Mouse (Mus musculus) hindbrain, embryonic 11.5 days (tissue): ENCODE data around the gene Sytl2. TPM values are rescaled to one million over a fixed set of nuclear protein-coding genes. Genes with fewer than 3 reads are reported as not detected.

ENCODE experiments used
- ATAC-seq: fragments of 200-750 bp; cut with Nextera tagmentation; 2 replicates; pipeline ENCODE4 v1.8.0; 2017; ENCODE audit warnings: mild to moderate bottlenecking, moderate TSS enrichment, moderate library complexity; ENCODE audit not compliant: low FRiP score
- DNase-seq: peaks from one replicate; pipeline ENCODE4 v3.0.0-alpha.2; 2015; ENCODE audit warnings: low spot score
- H3K27ac ChIP-seq: fragments of 300-500 bp; sonication (generic); 2 replicates; pipeline ENCODE4 v1.5.1; 2014; ENCODE audit warnings: mild to moderate bottlenecking, low read depth, low read length
- H3K27me3 ChIP-seq: fragments of 300-500 bp; sonication (generic); 2 replicates; pipeline ENCODE4 v1.6.1; 2014; ENCODE audit warnings: mild to moderate bottlenecking, low read length, moderate library complexity, mixed read lengths; ENCODE audit not compliant: control insufficient read depth, insufficient read depth
- H3K36me3 ChIP-seq: fragments of 300-500 bp; sonication (generic); 2 replicates; pipeline ENCODE4 v1.6.1; 2014; ENCODE audit warnings: mild to moderate bottlenecking, low read length, moderate library complexity, mixed read lengths; ENCODE audit not compliant: control insufficient read depth, insufficient read depth
- H3K4me1 ChIP-seq: fragments of 300-500 bp; sonication (generic); replicated peaks from 2 replicates; pipeline ENCODE4 v1.6.1; 2014; ENCODE audit warnings: low read length, mixed read lengths; ENCODE audit not compliant: control insufficient read depth, insufficient read depth
- H3K4me2 ChIP-seq: fragments of 300-500 bp; sonication (generic); replicated peaks from 2 replicates; pipeline ENCODE4 v1.6.1; 2014; ENCODE audit warnings: mild to moderate bottlenecking, low read depth, low read length
- H3K4me3 ChIP-seq: fragments of 300-500 bp; sonication (generic); 2 replicates; pipeline ENCODE4 v1.5.1; 2014; ENCODE audit warnings: low read depth, low read length
- H3K9ac ChIP-seq: fragments of 300-500 bp; sonication (generic); 2 replicates; pipeline ENCODE4 v1.6.1; 2014; ENCODE audit warnings: low read depth, low read length
- H3K9me3 ChIP-seq: fragments of 300-500 bp; sonication (generic); 2 replicates; pipeline ENCODE4 v1.6.1; 2016; ENCODE audit warnings: low read length; ENCODE audit not compliant: control insufficient read depth
- WGBS: fragments of 180-500 bp; shearing (Covaris S2); extraction: QIAGEN DNeasy Blood & Tissue Kit; methylation state at CpG from one replicate; pipeline ENCODE4 v1.1.7; 2014; 5-methylcytosine and 5-hydroxymethylcytosine counted together
- polyA plus RNA-seq: library from polyadenylated mRNA; unstranded; fragments of >200 nt; fragmentation: Nextera tagmentation; extraction: Ambion mirVana; gene quantifications from 2 replicates; pipeline ENCODE4 v1.2.1, GENCODE M21; 2014

Gene Sytl2
- polyA plus RNA-seq: 2.8 and 5.0 TPM in 2 replicates

DNA sequence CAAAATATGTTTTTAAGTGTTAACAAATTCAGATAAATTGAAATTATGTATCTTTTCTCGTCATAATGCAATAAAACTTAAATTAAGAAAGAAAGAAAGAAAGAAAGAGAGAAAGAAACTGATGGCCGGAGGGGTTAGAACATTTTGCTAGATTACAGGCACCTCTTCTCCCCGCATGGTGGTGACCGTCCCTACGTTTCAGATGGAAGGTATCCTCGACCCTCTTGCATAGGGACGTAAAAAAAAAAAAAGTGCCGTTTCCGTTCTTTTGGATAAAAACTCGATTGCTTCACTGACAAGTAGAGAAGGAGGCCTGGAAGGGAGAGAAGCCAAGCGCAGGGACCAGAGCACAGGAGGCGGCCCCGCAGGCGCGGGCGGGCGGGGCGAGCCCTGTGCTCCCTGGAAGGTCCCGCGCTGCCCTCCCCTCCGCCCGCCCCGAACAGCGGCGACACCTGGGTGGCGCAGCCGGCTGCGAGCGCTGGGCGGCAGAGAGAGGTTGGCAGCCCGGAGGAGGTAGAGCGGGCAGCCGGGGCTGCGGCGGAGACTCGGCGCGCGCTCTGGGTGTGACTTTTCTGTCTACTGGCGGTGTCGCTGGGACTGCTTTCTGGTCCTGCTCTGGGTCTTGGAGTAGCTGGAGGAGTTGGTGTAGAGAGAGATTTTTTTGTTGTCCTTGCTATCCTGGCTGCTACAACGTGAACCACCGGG is at the start of gene Sytl2:
Sytl2 (plus strand) TSS at position 311 of the 705 bp plus-strand sequence.
- 2% methylated on average over 42 of the region's 43 CpGs for WGBS
- H3K4me2 ChIP-seq: peak within 1 kb of the TSS; percentile 96
- no peak within 1 kb of the TSS for H3K27ac ChIP-seq
- peak within 1 kb of the TSS; percentile 47 for H3K4me3 ChIP-seq
- no peaks in the 10 kb centered on the region for H3K4me1 ChIP-seq
- no peaks in the 10 kb centered on the region for H3K9me3 ChIP-seq
- H3K27me3 ChIP-seq: peaks cover 6% of the 10 kb centered on the region; the same call in 1 of the 2 replicates
- ATAC-seq: peak; percentile 72
- no peaks in the 10 kb centered on the region for H3K36me3 ChIP-seq
- peak; percentile 64 for DNase-seq
- H3K9ac ChIP-seq: peak within 1 kb of the TSS; percentile 52

DNA sequence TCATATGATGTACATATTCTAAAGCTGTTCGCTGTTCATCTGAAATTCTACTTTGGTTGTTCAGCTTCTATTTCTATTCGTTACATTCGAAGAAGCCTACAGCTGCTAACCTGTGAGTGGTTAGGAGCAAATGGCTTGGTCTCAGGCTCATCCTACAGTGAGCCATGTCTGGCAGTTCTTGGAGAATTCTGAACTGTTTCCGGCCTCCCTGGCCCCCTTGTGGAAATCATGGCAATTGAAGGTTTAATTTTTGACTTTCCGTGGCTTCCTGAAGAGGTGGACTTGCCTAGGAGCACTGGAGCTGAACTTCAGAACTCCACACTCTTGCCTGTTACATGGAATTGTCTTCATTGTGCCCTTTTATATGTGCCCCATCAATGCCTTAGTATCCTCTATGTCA is 49.1 kb upstream of the Sytl2 start:
- Histone ChIP-seq H3K4me2 (no peak overlapping the region), H3K27ac (no peak overlapping the region), H3K4me1 (no peaks in the 10 kb centered on the region), H3K4me3 (no peak overlapping the region), H3K9me3 (no peaks in the 10 kb centered on the region), H3K9ac (no peak overlapping the region), H3K36me3 (no peaks in the 10 kb centered on the region), H3K27me3 (no peaks in the 10 kb centered on the region)
- ATAC-seq: no peak
- peak; percentile 19 for DNase-seq
- WGBS: 82% methylated on average over 5 of the region's 5 CpGs

DNA sequence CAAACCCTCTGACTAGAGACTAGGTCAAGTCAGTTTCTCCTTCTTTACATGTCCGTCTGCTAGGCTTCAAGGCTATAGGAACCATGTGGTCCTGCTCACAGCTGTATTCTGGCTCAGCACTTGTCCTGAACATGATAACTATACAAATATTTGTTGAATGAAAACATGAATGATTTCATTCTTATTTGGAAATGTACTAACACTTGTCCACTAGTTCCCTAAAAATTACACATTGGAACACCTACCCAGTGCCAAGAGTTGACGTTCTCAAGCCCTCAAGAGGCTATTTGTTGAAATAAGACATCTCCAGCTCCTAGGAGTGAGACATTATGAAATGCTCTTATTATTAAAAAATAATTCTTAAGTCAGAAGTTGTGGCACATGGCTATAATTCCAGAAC is 43.4 kb upstream of the Sytl2 start:
- 92% methylated on average over 2 of the region's 2 CpGs for WGBS
- no peak overlapping the region for H3K9ac ChIP-seq
- H3K27ac ChIP-seq: no peak overlapping the region
- H3K36me3 ChIP-seq: no peaks in the 10 kb centered on the region
- H3K4me2 ChIP-seq: no peak overlapping the region
- no peaks in the 10 kb centered on the region for H3K9me3 ChIP-seq
- H3K27me3 ChIP-seq: no peaks in the 10 kb centered on the region
- ATAC-seq (no peak), DNase-seq (no peak)
- no peak overlapping the region for H3K4me3 ChIP-seq
- H3K4me1 ChIP-seq: no peaks in the 10 kb centered on the region

DNA sequence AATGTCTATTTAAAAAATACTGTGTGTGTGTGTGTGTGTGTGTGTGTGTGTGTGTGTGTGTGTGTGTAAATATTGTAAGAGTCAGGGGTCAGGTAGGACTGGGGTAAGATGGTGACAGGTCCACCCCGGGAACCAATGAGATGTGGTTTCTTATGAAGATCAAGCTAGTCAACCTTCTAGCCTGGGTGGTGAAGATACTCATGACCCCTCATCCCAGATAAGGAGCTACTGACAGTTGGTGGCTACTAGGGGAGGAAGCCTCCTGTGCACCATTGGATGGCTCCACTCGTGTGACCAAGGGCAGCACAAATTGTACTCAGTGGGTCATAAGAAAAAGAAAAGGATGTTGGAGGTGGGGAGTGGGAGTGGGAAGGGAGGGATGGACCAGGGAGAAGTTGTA is 42.2 kb upstream of the Sytl2 start:
- no peak for ATAC-seq
- no peaks in the 10 kb centered on the region for H3K27me3 ChIP-seq
- WGBS: 87% methylated on average over 2 of the region's 2 CpGs

DNA sequence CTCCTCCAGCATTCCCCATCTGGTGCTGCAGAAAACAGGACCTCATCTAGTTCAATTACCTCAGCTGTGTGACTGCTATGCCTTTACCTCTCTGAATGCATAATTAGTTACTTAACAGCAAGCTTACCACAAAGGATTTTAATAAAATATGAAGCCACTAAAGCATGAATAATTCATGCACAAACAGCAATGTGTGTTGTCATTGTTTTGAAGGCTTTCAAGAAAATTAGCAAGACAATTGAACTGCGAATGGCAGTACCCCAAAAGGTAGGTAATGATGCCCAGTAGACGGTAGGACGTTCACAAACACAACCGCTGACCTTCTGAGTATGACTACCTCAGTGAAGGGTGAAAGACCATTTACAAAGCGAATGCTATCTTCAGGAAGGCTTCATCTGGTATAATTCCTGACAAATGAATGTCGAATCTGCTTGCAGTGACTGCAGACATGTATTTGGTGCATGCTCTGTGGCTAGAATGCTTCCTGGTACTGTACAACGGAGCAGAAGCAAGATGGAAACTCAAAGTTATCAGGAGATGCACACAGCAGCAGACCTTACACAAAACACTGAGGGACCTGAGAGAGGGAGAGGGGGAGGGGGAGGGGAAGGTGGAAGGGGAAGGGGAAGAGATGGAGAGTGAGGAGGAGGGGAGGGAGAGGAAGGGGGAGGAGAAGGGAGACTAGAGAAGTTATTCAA is 40.0 kb upstream of the Sytl2 start:
- Histone ChIP-seq H3K36me3 (no peaks in the 10 kb centered on the region), H3K4me3 (no peak overlapping the region), H3K27ac (no peak overlapping the region), H3K9me3 (no peaks in the 10 kb centered on the region), H3K9ac (0 out of 2 replicates have a peak overlapping the region, but pooled peaks have one; percentile 8), H3K27me3 (no peaks in the 10 kb centered on the region), H3K4me2 (no peak overlapping the region; the same call in 1 of the 2 replicates), H3K4me1 (no peaks in the 10 kb centered on the region)
- peak; percentile 40 for DNase-seq
- peak; percentile 73 for ATAC-seq
- WGBS: 29% methylated on average over 7 of the region's 7 CpGs

More for the DNA sequence above, 42.2 kb upstream of the Sytl2 start:
- H3K36me3 ChIP-seq: no peaks in the 10 kb centered on the region
- no peak overlapping the region for H3K9ac ChIP-seq
- no peaks in the 10 kb centered on the region for H3K4me1 ChIP-seq
- no peak overlapping the region for H3K27ac ChIP-seq
- H3K4me3 ChIP-seq: no peak overlapping the region
- DNase-seq: no peak
- H3K4me2 ChIP-seq: no peak overlapping the region
- no peaks in the 10 kb centered on the region for H3K9me3 ChIP-seq

DNA sequence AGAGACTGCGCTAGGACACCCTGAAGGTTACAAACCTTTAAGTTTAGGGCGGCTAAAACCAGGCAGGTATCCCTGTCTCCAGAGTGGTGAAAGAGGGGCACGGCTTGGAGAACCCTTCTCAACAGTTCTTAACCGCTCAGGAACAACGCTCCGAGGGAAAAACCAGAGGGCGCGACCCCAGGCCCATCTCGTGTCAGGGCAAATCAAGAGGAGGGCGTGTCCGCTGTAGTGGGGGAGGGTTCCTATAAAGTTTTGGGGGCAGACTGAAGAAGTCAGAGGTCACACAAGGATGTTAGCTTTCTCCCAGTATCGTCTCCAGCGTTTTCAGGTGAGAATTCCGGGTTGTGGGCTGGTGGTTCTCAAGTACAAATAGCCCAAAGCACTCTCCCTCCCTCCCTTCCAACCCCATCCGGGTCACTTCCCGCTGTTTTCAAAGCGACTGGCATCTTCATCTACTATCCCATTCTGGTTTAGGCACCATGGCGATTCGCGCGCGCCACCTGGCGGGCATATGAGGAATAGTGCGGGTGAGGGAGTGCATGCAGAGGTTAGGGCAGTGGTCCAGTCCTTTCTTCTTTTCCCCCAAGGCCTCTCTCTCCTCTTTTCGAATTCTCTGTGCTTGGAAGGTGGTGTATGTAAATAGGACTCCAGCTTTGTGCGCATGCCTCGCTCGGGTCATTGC is 36.6 kb upstream of the Sytl2 start, which contains the start of gene Ccdc83:
Ccdc83 (minus strand) TSS at position 489 of the 682 bp plus-strand sequence.
- no peaks in the 10 kb centered on the region for H3K9me3 ChIP-seq
- 7% methylated on average over 28 of the region's 28 CpGs for WGBS
- no peaks in the 10 kb centered on the region for H3K36me3 ChIP-seq
- H3K27ac ChIP-seq: no peak within 1 kb of the TSS
- H3K4me3 ChIP-seq: no peak within 1 kb of the TSS
- H3K4me1 ChIP-seq: no peaks in the 10 kb centered on the region
- ATAC-seq (peak; percentile 85), DNase-seq (peak; percentile 94)
- H3K9ac ChIP-seq: no peak within 1 kb of the TSS
- peak within 1 kb of the TSS; percentile 40 for H3K4me2 ChIP-seq
- no peaks in the 10 kb centered on the region for H3K27me3 ChIP-seq

DNA sequence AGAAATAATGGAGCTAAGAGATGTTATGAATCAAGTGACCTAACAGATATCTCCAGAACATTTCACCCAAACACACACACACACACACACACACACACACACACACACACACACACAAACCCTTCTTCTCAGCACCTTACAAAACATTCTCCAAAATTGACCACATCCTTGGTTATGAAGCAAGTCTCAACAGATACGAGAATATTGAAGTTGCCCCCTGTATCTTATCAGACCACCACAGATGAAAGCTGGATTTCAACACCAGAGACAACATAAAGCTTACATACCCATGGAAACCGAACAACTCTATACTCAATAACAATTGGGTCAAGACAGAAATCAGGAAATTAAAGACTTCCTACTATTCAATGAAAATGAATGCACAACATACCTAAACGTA is 31.9 kb upstream of the Sytl2 start:
- Histone ChIP-seq H3K27me3 (no peaks in the 10 kb centered on the region), H3K27ac (no peak overlapping the region), H3K9ac (no peak overlapping the region), H3K36me3 (no peaks in the 10 kb centered on the region), H3K4me3 (no peak overlapping the region), H3K4me1 (no peaks in the 10 kb centered on the region), H3K9me3 (no peaks in the 10 kb centered on the region), H3K4me2 (no peak overlapping the region)
- 85% methylated on average over 3 of the region's 3 CpGs for WGBS
- no peak for DNase-seq
- no peak for ATAC-seq

DNA sequence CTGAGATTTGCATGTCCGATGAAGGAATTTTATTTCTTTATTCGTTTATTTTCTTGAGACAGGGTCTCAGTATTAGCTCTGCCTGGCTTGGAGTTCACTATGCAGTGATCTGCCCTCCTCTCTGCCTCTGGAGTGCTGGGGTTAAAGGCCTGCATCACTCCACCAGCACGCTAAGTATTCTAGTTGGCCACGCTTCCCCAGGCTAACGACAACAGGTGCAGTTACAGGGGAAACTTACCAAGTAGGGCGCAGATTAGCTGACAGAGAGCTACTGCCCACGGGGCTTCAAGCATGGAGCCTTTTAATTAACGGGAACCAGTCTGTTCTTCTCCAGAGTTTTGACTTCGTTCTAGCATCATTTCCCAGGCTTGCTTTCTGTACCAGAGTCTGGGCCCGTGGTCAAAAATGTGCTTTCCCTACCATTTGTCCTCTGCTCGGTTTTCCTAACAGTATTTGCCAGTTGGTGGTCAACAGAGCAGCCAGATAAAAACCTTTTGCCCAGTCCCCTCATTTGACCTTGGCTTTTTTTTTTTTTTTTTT is 27.4 kb upstream of the Sytl2 start:
- no peak overlapping the region for H3K4me3 ChIP-seq
- no peaks in the 10 kb centered on the region for H3K4me1 ChIP-seq
- H3K36me3 ChIP-seq: no peaks in the 10 kb centered on the region
- no peak overlapping the region for H3K4me2 ChIP-seq
- H3K27me3 ChIP-seq: no peaks in the 10 kb centered on the region
- DNase-seq (no peak), ATAC-seq (no peak)
- WGBS: 69% methylated on average over 11 of the region's 11 CpGs
- no peaks in the 10 kb centered on the region for H3K9me3 ChIP-seq
- no peak overlapping the region for H3K27ac ChIP-seq
- H3K9ac ChIP-seq: no peak overlapping the region
